Mouse (Mus musculus) limb, embryonic 11.5 days (tissue): ENCODE measurements at regions not wholly inside any gene's neighbourhood (a gene's known extent, or its start where the extent isn't known, plus 50 kb on each side); places are given as distances from the start of the nearest gene placed in this dataset.

Experiments
- ATAC-seq: fragments of 200-750 bp; cut with Nextera tagmentation; 2 replicates; pipeline ENCODE4 v1.8.0; 2017; ENCODE audit warnings: low read depth; ENCODE audit not compliant: insufficient number of reproducible peaks, low FRiP score, low TSS enrichment
- DNase-seq: peaks from one replicate; pipeline ENCODE4 v3.0.0-alpha.2; 2015; ENCODE audit warnings: low spot score
- H3K27ac ChIP-seq: fragments of 300-500 bp; sonication (generic); replicated peaks from 2 replicates; pipeline ENCODE4 v1.5.1; 2014; ENCODE audit warnings: low read depth, mild to moderate bottlenecking, low read length
- H3K27me3 ChIP-seq: fragments of 300-500 bp; sonication (generic); 2 replicates; pipeline ENCODE4 v1.6.1; 2014; ENCODE audit warnings: mild to moderate bottlenecking, low read length, mixed read lengths; ENCODE audit not compliant: control insufficient read depth, insufficient read depth
- H3K36me3 ChIP-seq: fragments of 300-500 bp; sonication (generic); 2 replicates; pipeline ENCODE4 v1.6.1; 2014; ENCODE audit warnings: mild to moderate bottlenecking, low read length, moderate library complexity, mixed read lengths; ENCODE audit not compliant: control insufficient read depth, insufficient read depth
- H3K4me1 ChIP-seq: fragments of 300-500 bp; sonication (generic); 2 replicates; pipeline ENCODE4 v1.6.1; 2014; ENCODE audit warnings: low read length, mixed read lengths; ENCODE audit not compliant: control insufficient read depth, insufficient read depth
- H3K4me2 ChIP-seq: fragments of 300-500 bp; sonication (generic); 2 replicates; pipeline ENCODE4 v1.6.1; 2014; ENCODE audit warnings: low read depth, mild to moderate bottlenecking, moderate library complexity; ENCODE audit not compliant: severe bottlenecking
- H3K4me3 ChIP-seq: fragments of 300-500 bp; sonication (generic); 2 replicates; pipeline ENCODE4 v1.5.1; 2014; ENCODE audit warnings: low read depth, low read length
- H3K9ac ChIP-seq: fragments of 300-500 bp; sonication (generic); 2 replicates; pipeline ENCODE4 v1.6.1; 2014; ENCODE audit warnings: mild to moderate bottlenecking, low read length
- H3K9me3 ChIP-seq: fragments of 300-500 bp; sonication (generic); 2 replicates; pipeline ENCODE4 v1.6.1; 2016; ENCODE audit warnings: low read length; ENCODE audit not compliant: control insufficient read depth
- WGBS: fragments of 180-500 bp; shearing (Covaris S2); extraction: QIAGEN DNeasy Blood & Tissue Kit; methylation state at CpG from one replicate; pipeline ENCODE4 v1.1.7; 2014; 5-methylcytosine and 5-hydroxymethylcytosine counted together

- Histone ChIP-seq H3K4me1 (no peaks in the 10 kb centered on the region), H3K36me3 (no peaks in the 10 kb centered on the region), H3K27me3 (no peaks in the 10 kb centered on the region), H3K4me2 (no peak overlapping the region), H3K9me3 (no peaks in the 10 kb centered on the region), H3K9ac (no peak overlapping the region), H3K27ac (no peak overlapping the region), H3K4me3 (no peak overlapping the region)
- WGBS: 93% methylated on average over 1 of the region's 1 CpGs
- ATAC-seq: no peak
- DNase-seq: no peak
Observed at GRCm38 (mm10) chr2:7730960-7731359, 221.6 kb upstream of the Celf2 start.

DNA sequence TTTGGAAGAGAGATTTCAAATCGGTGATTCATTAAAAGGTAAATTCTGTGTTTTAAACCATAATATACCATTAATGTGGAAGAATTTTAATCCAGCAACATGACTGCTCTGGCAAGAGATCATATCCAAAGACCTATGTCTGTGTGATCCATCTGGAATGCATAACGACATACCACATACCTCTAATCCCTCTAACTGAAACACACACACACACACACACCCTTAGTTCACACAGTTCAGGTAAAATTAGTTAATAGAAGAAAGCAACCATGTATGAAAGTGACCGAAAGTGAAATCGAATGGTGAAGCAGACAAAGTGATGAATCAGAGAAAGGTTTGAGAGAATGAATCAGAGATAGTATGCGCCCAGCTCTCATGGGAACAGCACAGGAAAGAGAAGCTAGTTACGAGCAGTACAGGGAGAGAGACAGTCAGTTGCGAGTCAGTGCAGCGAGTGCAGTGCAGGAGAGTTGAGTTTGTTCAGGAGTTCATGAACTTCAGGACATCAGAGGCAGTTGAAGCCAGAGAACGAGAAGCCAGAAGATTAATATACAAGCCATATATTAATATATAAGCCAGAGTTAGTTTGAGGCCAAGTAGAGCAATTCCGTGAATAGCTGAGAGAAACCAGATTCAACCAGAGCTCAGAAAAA, 213.0 kb upstream of the Celf2 start:
- Histone ChIP-seq H3K27ac (no peak overlapping the region), H3K27me3 (no peaks in the 10 kb centered on the region), H3K36me3 (no peaks in the 10 kb centered on the region), H3K4me2 (no peak overlapping the region), H3K4me1 (no peaks in the 10 kb centered on the region), H3K9ac (no peak overlapping the region), H3K9me3 (no peaks in the 10 kb centered on the region), H3K4me3 (no peak overlapping the region)
- ATAC-seq (no peak), DNase-seq (no peak)
- 84% methylated on average over 10 of the region's 10 CpGs for whole genome bisulfite sequencing

- H3K27ac ChIP-seq: no peak overlapping the region
- ATAC-seq (no peak), DNase-seq (no peak)
- H3K4me3 ChIP-seq: no peak overlapping the region
- H3K36me3 ChIP-seq: no peaks in the 10 kb centered on the region
- H3K27me3 ChIP-seq: no peaks in the 10 kb centered on the region
- H3K4me2 ChIP-seq: no peak overlapping the region
- no peaks in the 10 kb centered on the region for H3K4me1 ChIP-seq
- no peak overlapping the region for H3K9ac ChIP-seq
- WGBS: 78% methylated on average over 1 of the region's 1 CpGs
- H3K9me3 ChIP-seq: no peaks in the 10 kb centered on the region
Observed at GRCm38 (mm10) chr2:7711046-7711445, 201.7 kb upstream of the Celf2 start.

- Histone ChIP-seq H3K9ac (no peak overlapping the region), H3K27ac (no peak overlapping the region), H3K27me3 (no peaks in the 10 kb centered on the region), H3K9me3 (no peaks in the 10 kb centered on the region), H3K4me2 (no peak overlapping the region), H3K4me1 (no peaks in the 10 kb centered on the region), H3K36me3 (no peaks in the 10 kb centered on the region), H3K4me3 (no peak overlapping the region)
- no peak for DNase-seq
- WGBS: 75% methylated on average over 1 of the region's 1 CpGs
- ATAC-seq: no peak
Observed at GRCm38 (mm10) chr2:7710476-7710875, 201.1 kb upstream of the Celf2 start.

- no peak overlapping the region for H3K4me2 ChIP-seq
- no peak overlapping the region for H3K9ac ChIP-seq
- no peak overlapping the region for H3K27ac ChIP-seq
- H3K27me3 ChIP-seq: no peaks in the 10 kb centered on the region
- ATAC-seq: no peak
- no peak overlapping the region for H3K4me3 ChIP-seq
- H3K9me3 ChIP-seq: no peaks in the 10 kb centered on the region
- no peaks in the 10 kb centered on the region for H3K36me3 ChIP-seq
- H3K4me1 ChIP-seq: no peaks in the 10 kb centered on the region
- WGBS: 94% methylated on average over 1 of the region's 1 CpGs
- no peak for DNase-seq
Observed at GRCm38 (mm10) chr2:7683355-7683754, 174.0 kb upstream of the Celf2 start.

DNA sequence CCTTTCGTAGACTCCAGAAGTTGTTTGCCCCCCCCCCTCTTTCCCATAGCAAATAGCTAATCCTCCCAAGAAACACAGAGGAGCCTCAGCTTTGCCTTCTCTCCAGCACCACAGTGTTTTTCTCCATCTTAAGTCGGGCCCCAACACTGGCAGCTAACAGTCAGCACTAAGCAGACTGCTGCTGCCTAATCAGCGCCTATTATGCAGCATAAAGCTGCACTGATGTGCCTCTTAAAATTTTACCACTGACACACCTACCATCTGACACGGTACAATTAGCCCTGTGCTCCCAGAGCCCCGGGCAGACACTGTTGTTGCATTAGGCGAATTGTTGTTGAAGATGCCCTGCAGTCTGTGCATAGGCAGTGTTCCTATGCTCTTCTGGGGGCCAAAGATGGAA, 131.5 kb upstream of the Celf2 start:
- H3K4me1 ChIP-seq: no peaks in the 10 kb centered on the region
- H3K4me3 ChIP-seq: no peak overlapping the region
- H3K9ac ChIP-seq: no peak overlapping the region
- no peaks in the 10 kb centered on the region for H3K27me3 ChIP-seq
- ATAC-seq (no peak), DNase-seq (peak; percentile 21)
- H3K4me2 ChIP-seq: no peak overlapping the region
- no peak overlapping the region for H3K27ac ChIP-seq
- 65% methylated on average over 6 of the region's 6 CpGs for WGBS
- H3K9me3 ChIP-seq: no peaks in the 10 kb centered on the region
- no peaks in the 10 kb centered on the region for H3K36me3 ChIP-seq

DNA sequence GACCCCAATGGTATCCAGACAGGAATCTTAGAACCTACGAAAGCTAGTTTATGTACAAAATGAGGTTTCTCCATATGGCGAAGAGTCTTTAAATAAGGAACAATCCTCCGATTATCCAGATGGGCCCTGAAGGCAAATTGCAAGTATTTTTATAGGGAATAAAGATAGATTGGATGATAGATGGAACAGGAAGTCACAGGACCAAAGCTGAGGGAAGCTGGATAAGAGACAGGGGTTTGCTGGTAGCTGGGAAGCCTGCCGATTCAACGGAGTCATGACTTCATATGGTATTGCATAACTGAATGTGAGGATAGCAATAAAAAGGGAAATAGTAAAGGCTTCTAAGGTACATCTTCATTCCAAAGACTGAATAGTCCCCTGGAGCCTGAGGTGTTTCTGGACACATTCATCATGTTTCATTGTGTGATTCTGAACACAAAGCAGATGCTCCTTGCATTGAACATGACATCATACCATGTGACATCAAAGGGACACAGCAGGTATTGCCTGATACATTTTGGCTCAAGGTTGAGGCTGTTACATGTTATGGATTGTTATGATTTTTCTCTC, 113.4 kb upstream of the Celf2 start:
- no peak for DNase-seq
- WGBS: 92% methylated on average over 5 of the region's 5 CpGs
- Histone ChIP-seq H3K27ac (no peak overlapping the region), H3K9ac (no peak overlapping the region), H3K27me3 (no peaks in the 10 kb centered on the region), H3K36me3 (no peaks in the 10 kb centered on the region), H3K9me3 (no peaks in the 10 kb centered on the region), H3K4me1 (no peaks in the 10 kb centered on the region), H3K4me2 (no peak overlapping the region), H3K4me3 (no peak overlapping the region)
- ATAC-seq: no peak

- ATAC-seq: no peak
- H3K9me3 ChIP-seq: no peaks in the 10 kb centered on the region
- no peak overlapping the region for H3K27ac ChIP-seq
- no peak overlapping the region for H3K9ac ChIP-seq
- H3K4me1 ChIP-seq: no peaks in the 10 kb centered on the region
- 79% methylated on average over 9 of the region's 9 CpGs for WGBS
- no peaks in the 10 kb centered on the region for H3K36me3 ChIP-seq
- H3K27me3 ChIP-seq: no peaks in the 10 kb centered on the region
- no peak overlapping the region for H3K4me2 ChIP-seq
- no peak overlapping the region for H3K4me3 ChIP-seq
- DNase-seq: no peak
Observed at GRCm38 (mm10) chr2:7619888-7620664, 110.7 kb upstream of the Celf2 start.
